Mouse (Mus musculus): ENCODE measurements at regions not wholly inside any gene's neighbourhood (a gene's known extent, or its start where the extent isn't known, plus 50 kb on each side); places are given as distances from the start of the nearest gene placed in this dataset.

DNA sequence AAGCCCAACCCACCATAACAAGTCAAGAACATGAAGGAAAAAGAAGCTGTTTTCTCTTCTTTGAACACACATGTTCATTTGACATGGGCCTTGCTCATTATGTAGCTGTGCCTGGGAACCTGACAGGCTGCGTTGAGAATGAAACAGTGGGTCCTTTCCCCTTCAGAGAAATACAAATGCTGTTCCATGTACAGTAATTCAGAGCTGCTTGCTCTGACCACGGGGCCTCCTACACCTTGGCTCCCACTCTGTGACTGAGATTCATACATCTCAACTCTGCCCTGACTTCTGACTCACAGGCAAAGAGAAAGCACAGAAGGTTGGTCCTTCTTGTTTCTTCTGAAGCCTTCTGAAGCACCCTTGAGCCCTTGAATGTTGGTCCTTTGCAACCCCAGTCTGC is 1345.4 kb upstream of the A1bg start:
- Histone ChIP-seq H3K27ac (ENCODE audit: insufficient read depth, low read length) (no peak overlapping the region), H3K4me3 (ENCODE audit: low read depth, low read length) (no peak overlapping the region), H3K9ac (ENCODE audit: low read depth, poor library complexity, severe bottlenecking) (no peak overlapping the region), H3K36me3 (ENCODE audit: control insufficient read depth, insufficient read depth, low read length, poor library complexity, severe bottlenecking) (no peaks in the 10 kb centered on the region), H3K4me1 (ENCODE audit: control insufficient read depth, insufficient read depth, low read length) (no peaks in the 10 kb centered on the region), H3K27me3 (ENCODE audit: control insufficient read depth, insufficient read depth, low read length, poor library complexity, severe bottlenecking) (no peaks in the 10 kb centered on the region), H3K9me3 (replicated peaks; ENCODE audit: control insufficient read depth, insufficient read depth, low read length, poor library complexity, severe bottlenecking) (no peaks in the 10 kb centered on the region)
- TF ChIP-seq EP300 (IDR thresholded peaks at IDR 0.05; ENCODE audit: insufficient read depth, low read depth, low read length) (no peak), POLR2A (IDR thresholded peaks at IDR 0.05; ENCODE audit: insufficient read depth, low read length) (no peak), CTCF (IDR thresholded peaks at IDR 0.05; ENCODE audit: low read depth, low read length) (no peak)

DNA sequence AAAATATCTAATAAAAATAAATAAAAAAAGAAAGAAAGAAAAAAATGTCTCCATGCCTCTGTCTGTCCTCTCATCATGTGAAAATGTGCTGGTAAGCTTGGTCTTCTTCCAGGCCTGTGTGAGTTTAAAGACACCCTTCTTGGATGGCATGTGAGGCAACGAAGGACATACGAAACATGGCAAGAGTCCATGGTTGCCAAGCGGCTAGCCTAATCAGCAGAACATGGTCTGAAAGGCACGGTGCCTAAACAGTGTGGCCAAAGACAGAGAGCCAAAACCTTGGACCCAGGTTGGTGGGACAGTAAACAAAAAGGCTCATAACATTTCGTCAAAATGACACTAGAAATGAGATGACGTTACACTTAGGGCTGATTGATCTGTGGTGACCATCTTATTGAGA is 1344.7 kb upstream of the A1bg start:
- TF ChIP-seq POLR2A (IDR thresholded peaks at IDR 0.05; ENCODE audit: insufficient read depth, low read length), result no peak
- no peak for TF ChIP-seq CTCF (IDR thresholded peaks at IDR 0.05; ENCODE audit: low read depth, low read length)
- no peak for TF ChIP-seq EP300 (IDR thresholded peaks at IDR 0.05; ENCODE audit: insufficient read depth, low read depth, low read length)
- H3K9me3 ChIP-seq (replicated peaks; ENCODE audit: control insufficient read depth, insufficient read depth, low read length, poor library complexity, severe bottlenecking), result no peaks in the 10 kb centered on the region
- H3K27ac ChIP-seq (ENCODE audit: insufficient read depth, low read length), result no peak overlapping the region
- no peaks in the 10 kb centered on the region for H3K4me1 ChIP-seq (ENCODE audit: control insufficient read depth, insufficient read depth, low read length)
- no peak overlapping the region for H3K9ac ChIP-seq (ENCODE audit: low read depth, poor library complexity, severe bottlenecking)
- H3K27me3 ChIP-seq (ENCODE audit: control insufficient read depth, insufficient read depth, low read length, poor library complexity, severe bottlenecking), result no peaks in the 10 kb centered on the region
- no peak overlapping the region for H3K4me3 ChIP-seq (ENCODE audit: low read depth, low read length)
- no peaks in the 10 kb centered on the region for H3K36me3 ChIP-seq (ENCODE audit: control insufficient read depth, insufficient read depth, low read length, poor library complexity, severe bottlenecking)

DNA sequence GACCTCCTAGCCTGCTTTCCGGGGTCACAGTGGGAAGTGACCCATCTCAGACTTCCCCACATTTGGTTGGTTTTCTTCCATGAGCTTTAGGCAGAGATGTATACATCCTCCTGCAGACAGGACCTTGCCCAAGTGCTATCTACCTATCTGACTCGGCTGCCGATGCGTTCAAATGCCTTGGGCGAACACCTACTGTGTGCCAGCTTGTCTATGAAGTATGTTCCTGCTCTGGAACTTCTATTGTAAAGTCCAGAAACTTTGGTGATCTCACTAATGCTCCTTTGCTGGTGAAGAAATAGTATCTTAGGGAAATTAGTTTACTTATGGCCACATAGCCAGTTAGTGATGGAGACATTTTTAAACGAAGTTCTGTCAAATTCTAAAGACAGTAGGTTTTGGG is 1343.2 kb upstream of the A1bg start:
- Histone ChIP-seq H3K4me1 (ENCODE audit: control insufficient read depth, insufficient read depth, low read length) (no peaks in the 10 kb centered on the region), H3K36me3 (ENCODE audit: control insufficient read depth, insufficient read depth, low read length, poor library complexity, severe bottlenecking) (no peaks in the 10 kb centered on the region), H3K27me3 (ENCODE audit: control insufficient read depth, insufficient read depth, low read length, poor library complexity, severe bottlenecking) (no peaks in the 10 kb centered on the region), H3K4me3 (ENCODE audit: low read depth, low read length) (no peak overlapping the region), H3K9ac (ENCODE audit: low read depth, poor library complexity, severe bottlenecking) (no peak overlapping the region), H3K9me3 (replicated peaks; ENCODE audit: control insufficient read depth, insufficient read depth, low read length, poor library complexity, severe bottlenecking) (no peaks in the 10 kb centered on the region), H3K27ac (ENCODE audit: insufficient read depth, low read length) (no peak overlapping the region)
- no peak for TF ChIP-seq POLR2A (IDR thresholded peaks at IDR 0.05; ENCODE audit: insufficient read depth, low read length)
- no peak for TF ChIP-seq EP300 (IDR thresholded peaks at IDR 0.05; ENCODE audit: insufficient read depth, low read depth, low read length)
- TF ChIP-seq CTCF (IDR thresholded peaks at IDR 0.05; ENCODE audit: low read depth, low read length), result no peak

DNA sequence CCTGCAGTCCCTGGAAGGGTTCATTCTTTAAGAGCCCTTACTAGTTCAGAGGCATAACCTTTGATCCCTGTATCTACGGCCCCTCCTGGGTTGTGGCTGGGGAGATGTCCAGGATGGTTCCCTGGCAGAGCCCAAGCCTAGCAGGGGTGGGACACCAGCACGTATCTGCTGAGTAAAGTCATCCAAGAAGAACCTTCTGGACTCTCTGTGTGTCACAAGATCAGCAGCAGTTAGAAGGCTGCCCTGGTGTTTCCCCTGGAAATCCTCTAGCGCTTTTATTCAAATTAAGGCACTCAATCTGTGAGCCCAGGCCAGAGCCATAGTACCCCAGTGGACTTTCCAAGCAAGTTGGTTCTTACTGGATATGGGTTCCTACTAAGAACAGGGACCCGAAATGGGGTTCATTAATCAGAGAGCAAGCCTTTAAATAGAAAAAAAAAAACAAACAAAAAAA is 1342.7 kb upstream of the A1bg start:
- Histone ChIP-seq H3K4me3 (ENCODE audit: low read depth, low read length) (no peak overlapping the region), H3K36me3 (ENCODE audit: control insufficient read depth, insufficient read depth, low read length, poor library complexity, severe bottlenecking) (no peaks in the 10 kb centered on the region), H3K9ac (ENCODE audit: low read depth, poor library complexity, severe bottlenecking) (no peak overlapping the region), H3K4me1 (ENCODE audit: control insufficient read depth, insufficient read depth, low read length) (no peaks in the 10 kb centered on the region), H3K9me3 (replicated peaks; ENCODE audit: control insufficient read depth, insufficient read depth, low read length, poor library complexity, severe bottlenecking) (no peaks in the 10 kb centered on the region), H3K27ac (ENCODE audit: insufficient read depth, low read length) (no peak overlapping the region), H3K27me3 (ENCODE audit: control insufficient read depth, insufficient read depth, low read length, poor library complexity, severe bottlenecking) (no peaks in the 10 kb centered on the region)
- TF ChIP-seq CTCF (IDR thresholded peaks at IDR 0.05; ENCODE audit: low read depth, low read length) (no peak), EP300 (IDR thresholded peaks at IDR 0.05; ENCODE audit: insufficient read depth, low read depth, low read length) (no peak), POLR2A (IDR thresholded peaks at IDR 0.05; ENCODE audit: insufficient read depth, low read length) (no peak)

DNA sequence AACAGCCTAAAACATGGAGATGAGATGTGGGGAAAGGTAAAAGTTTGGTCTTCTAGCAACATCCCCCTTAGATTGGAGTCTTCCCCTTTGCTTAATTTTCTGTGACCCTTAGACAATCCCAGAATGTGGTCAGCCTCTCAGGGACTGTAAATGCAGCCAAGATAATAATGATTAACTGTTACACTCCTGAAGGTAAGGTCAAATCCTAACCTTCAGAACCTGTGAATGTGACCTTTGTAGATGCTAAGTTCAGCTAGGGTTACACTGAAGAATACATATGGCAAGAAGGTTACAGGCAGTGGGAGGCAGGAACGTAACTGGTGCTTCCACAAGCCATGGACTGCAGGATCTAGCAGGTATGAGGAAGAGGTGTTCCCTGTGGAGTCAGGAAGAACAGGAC is 1342.2 kb upstream of the A1bg start:
- H3K27ac ChIP-seq (ENCODE audit: insufficient read depth, low read length), result no peak overlapping the region
- no peaks in the 10 kb centered on the region for H3K36me3 ChIP-seq (ENCODE audit: control insufficient read depth, insufficient read depth, low read length, poor library complexity, severe bottlenecking)
- no peak overlapping the region for H3K9ac ChIP-seq (ENCODE audit: low read depth, poor library complexity, severe bottlenecking)
- H3K9me3 ChIP-seq (replicated peaks; ENCODE audit: control insufficient read depth, insufficient read depth, low read length, poor library complexity, severe bottlenecking), result no peaks in the 10 kb centered on the region
- H3K4me3 ChIP-seq (ENCODE audit: low read depth, low read length), result no peak overlapping the region
- H3K27me3 ChIP-seq (ENCODE audit: control insufficient read depth, insufficient read depth, low read length, poor library complexity, severe bottlenecking), result no peaks in the 10 kb centered on the region
- H3K4me1 ChIP-seq (ENCODE audit: control insufficient read depth, insufficient read depth, low read length), result no peaks in the 10 kb centered on the region
- TF ChIP-seq EP300 (IDR thresholded peaks at IDR 0.05; ENCODE audit: insufficient read depth, low read depth, low read length) (no peak), CTCF (IDR thresholded peaks at IDR 0.05; ENCODE audit: low read depth, low read length) (no peak), POLR2A (IDR thresholded peaks at IDR 0.05; ENCODE audit: insufficient read depth, low read length) (no peak)

DNA sequence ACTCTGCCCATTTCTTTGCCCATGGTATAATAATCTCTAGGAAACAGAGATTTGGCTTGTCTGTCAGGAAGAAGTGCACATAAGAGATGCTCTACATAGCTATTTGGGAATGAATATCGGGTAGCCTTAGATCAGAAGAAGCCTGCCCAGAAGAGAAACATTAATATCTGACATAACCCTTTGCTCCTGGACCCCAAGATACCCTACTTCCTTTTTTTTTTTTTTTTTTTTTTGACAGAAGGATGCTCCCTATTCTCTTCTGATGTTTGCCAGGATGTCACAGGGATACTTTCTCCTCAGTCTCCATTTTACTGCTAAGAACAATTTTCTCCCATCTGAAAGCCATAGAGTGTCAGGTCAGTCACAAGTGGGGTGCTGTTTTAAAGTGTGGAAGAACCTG is 1341.4 kb upstream of the A1bg start:
- Histone ChIP-seq H3K36me3 (ENCODE audit: control insufficient read depth, insufficient read depth, low read length, poor library complexity, severe bottlenecking) (no peaks in the 10 kb centered on the region), H3K9me3 (replicated peaks; ENCODE audit: control insufficient read depth, insufficient read depth, low read length, poor library complexity, severe bottlenecking) (no peaks in the 10 kb centered on the region), H3K9ac (ENCODE audit: low read depth, poor library complexity, severe bottlenecking) (no peak overlapping the region), H3K4me3 (ENCODE audit: low read depth, low read length) (no peak overlapping the region), H3K27me3 (ENCODE audit: control insufficient read depth, insufficient read depth, low read length, poor library complexity, severe bottlenecking) (no peaks in the 10 kb centered on the region), H3K4me1 (ENCODE audit: control insufficient read depth, insufficient read depth, low read length) (no peaks in the 10 kb centered on the region), H3K27ac (ENCODE audit: insufficient read depth, low read length) (no peak overlapping the region)
- no peak for TF ChIP-seq CTCF (IDR thresholded peaks at IDR 0.05; ENCODE audit: low read depth, low read length)
- TF ChIP-seq POLR2A (IDR thresholded peaks at IDR 0.05; ENCODE audit: insufficient read depth, low read length), result no peak
- no peak for TF ChIP-seq EP300 (IDR thresholded peaks at IDR 0.05; ENCODE audit: insufficient read depth, low read depth, low read length)
